Mouse (Mus musculus): Measurements from ENCODE around the gene Gopc.

Gopc gene

GRCm38 (mm10) chr10:52381845-52382591, at the start of gene Gopc:
Gopc (minus strand) TSS chr10:52382124.
- DNase-seq = peak; percentile 98

GRCm38 (mm10) chr10:52430953-52431352, 49.0 kb upstream of the Gopc start:
- DNase-seq = no peak

GRCm38 (mm10) chr10:52427634-52428415, 45.9 kb upstream of the Gopc start:
- DNase-seq = no peak

GRCm38 (mm10) chr10:52426314-52426980, 44.5 kb upstream of the Gopc start:
- DNase-seq = no peak

DNA sequence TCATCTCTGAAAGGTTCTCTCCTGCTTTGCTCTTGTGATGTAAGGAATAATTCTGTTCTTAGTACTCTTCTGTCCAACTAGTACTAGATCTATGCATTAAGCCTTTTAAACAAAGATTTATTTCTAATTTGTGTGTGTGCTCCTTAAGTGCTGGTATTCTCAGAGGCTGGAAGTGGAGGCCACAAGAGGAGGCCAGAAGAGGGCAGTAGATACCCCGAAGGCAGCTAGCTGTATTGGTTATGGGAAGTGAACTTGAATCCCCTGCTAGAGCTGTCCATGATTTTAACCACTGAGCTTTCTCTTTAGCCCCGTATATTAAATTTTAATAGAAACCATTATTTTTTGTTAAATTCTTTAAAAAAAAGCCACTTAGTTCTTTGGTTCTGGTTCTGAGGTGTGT, 41.2 kb upstream of the Gopc start:
- no peak for DNase-seq

GRCm38 (mm10) chr10:52421716-52422115, 39.8 kb upstream of the Gopc start:
- no peak for DNase-seq

DNA sequence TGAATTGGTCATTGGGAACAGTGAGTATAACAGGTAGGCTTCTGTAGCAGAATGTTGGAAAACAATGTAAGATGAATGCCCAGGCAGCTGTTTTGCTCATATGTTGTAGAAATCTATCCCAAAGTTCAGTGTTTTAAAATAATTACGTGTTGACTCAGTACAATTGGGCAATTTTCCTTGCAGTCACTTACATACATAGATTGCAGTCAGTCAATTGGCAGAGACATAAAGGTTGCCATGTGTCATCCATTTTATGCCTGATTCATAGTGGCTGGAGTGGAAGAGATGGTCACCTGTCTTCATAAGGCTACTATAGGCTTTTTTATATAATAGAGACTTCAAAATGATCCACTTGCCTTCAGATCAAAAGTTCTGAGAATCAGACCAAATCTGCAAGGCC, 38.6 kb upstream of the Gopc start:
- DNase-seq = no peak

- DNase-seq = no peak
These were observed 37.5 kb upstream of the Gopc start for GRCm38 (mm10) chr10:52419402-52419801.

- no peak for DNase-seq
These were observed 37.0 kb upstream of the Gopc start for GRCm38 (mm10) chr10:52418931-52419330.

DNA sequence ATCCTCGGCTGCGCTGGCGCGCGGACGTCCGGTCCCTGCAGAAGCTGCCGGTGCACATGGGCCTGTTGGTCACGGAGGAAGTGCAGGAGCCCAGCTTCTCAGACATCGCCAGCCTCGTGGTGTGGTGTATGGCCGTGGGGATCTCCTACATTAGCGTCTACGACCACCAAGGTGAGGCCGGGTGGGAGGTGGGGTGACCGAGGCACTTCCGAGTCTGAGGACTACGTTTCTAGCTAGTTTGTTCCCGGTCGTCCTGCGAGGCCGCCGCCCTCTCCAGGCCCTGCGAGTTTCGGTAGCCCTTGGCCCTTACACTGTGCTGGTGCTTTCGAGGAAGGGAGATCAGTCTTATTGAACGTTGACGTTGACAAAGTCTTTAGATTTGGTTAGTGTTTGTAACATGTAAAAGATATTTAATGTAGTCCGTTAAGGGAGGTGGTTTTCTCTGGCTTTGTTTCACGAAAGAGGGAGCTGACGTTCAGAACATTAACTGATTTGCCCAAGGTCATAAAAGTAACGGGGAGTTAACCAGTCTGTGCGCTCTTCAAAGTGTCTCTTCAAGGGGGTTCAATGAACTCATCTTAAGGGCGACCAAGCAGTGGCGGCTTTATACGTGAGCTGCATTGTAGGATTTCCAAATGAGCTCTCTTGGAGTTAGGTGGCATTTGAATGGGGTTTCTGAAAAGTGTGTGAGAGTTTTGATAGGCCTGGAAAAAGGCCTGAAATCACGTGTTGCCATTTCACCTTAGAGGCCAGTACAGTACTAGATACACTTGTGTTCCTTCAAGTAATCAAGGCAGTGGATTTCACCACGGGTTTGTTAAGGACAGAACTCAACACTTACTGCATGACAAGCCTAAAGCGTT, 36.3 kb upstream of the Gopc start:
- no peak for DNase-seq

DNA sequence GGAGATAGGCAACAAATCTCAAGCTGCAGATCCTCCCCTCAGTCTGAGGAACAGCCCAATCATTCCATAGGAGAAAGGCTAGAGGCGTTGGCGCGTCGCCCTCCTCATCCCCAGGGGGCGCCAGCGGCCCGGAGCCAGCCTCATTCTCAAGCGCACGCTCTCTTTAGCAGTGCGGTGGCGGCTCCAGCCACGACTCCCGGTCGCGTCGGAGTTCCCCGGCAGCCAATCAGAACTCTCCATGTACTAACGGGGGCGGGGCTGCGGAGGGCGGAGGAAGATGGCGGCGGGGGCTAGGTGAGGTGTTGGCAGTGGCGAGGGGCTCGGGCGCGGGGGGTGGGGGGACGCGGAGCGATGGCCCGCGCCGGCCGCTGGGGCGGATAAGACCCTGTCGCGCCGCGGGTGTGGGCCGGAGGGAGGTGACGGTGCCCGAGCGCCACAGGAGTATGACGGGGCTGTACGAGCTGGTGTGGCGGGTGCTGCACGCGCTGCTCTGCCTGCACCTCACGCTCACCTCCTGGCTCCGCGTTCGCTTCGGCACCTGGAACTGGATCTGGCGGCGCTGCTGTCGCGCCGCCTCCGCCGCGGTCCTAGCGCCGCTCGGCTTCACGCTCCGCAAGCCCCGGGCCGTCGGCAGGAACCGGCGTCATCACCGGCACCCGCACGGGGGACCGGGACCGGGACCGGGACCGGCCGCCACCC, 35.5 kb upstream of the Gopc start, which contains the start of gene Nus1:
Gene Nus1 (plus strand): TSS at position 249 of the 699 bp plus-strand sequence.
- peak; percentile 98 for DNase-seq

- DNase-seq = no peak
These were observed 34.5 kb upstream of the Gopc start for GRCm38 (mm10) chr10:52416458-52416857.

GRCm38 (mm10) chr10:52415020-52415419, 33.1 kb upstream of the Gopc start:
- DNase-seq = no peak

- DNase-seq = no peak
These were observed 25.6 kb upstream of the Gopc start for GRCm38 (mm10) chr10:52407526-52407925.

DNA sequence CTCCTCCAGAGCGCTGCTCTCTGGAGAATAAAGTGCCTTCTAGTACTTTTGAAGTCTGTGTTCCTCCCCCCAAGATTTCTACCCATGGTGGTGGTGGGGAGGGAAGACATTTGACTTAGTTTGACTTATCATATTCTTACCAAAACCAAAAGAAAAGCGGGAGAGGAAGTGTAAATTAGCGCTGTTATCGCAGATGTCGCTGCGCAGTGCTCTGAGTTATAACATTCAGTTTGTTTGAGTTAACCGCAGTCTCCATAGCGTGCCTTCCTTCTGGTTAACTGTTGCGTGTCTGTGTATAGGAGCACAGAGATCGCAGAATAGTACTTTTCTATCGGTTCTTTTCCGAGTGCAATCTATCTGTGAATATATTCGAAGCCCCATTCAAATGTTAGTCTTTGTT, 23.2 kb upstream of the Gopc start:
- DNase-seq = no peak

- DNase-seq = no peak
These were observed 17.8 kb upstream of the Gopc start for GRCm38 (mm10) chr10:52399722-52400121.

DNA sequence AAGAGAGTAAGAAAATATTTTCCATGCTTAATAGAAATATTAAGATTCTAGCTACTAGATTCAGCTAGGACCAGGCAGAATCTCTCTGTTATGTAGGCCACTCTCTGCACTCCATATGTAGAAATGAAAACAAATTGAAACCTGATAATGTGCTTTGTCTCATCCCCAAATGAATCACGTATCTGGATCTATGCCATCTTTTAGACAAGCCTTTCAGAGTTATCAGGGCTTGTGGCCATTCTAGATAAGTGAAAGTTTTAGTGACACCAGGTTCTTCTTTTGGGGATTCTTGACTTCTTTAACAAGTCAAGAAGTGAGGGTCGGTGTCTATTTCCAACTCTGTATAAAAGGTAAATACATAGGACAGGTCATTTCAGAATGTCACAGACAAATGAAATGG, 16.8 kb upstream of the Gopc start:
- no peak for DNase-seq

- DNase-seq = no peak
These were observed 14.7 kb upstream of the Gopc start for GRCm38 (mm10) chr10:52396647-52397046.

GRCm38 (mm10) chr10:52391208-52391607, 9.3 kb upstream of the Gopc start:
- DNase-seq = no peak

GRCm38 (mm10) chr10:52389438-52389837, 7.5 kb upstream of the Gopc start:
- no peak for DNase-seq

- DNase-seq = no peak
These were observed 7.1 kb upstream of the Gopc start, which contains the start of gene Nepn for GRCm38 (mm10) chr10:52388922-52389430. Nepn (plus strand) TSS chr10:52388972.

- DNase-seq = no peak
These were observed 5.3 kb upstream of the Gopc start for GRCm38 (mm10) chr10:52387192-52387591.
